In genomic region chr9:21169157-21169556, GRCm38 (mm10) we compare ENCODE assay signal across 1 mouse cellular context.
TF ChIP-seq lines count a peak whose summit lies in the region.

No protein-coding gene starts in this region.

TF ChIP-seq in MEL, 35 proteins besides CTCF, POLR2A, EP300 and RAD21:
- TF ChIP-seq GATA1 (IDR thresholded peaks at IDR 0.05; ENCODE audit: low read depth, low read length): no peak
- TF ChIP-seq CHD2 (IDR thresholded peaks at IDR 0.05; ENCODE audit: low read length): no peak
- TF ChIP-seq ZKSCAN1 (IDR thresholded peaks at IDR 0.05; ENCODE audit: low read depth, low read length): no peak
- TF ChIP-seq MAX (IDR thresholded peaks at IDR 0.05; ENCODE audit: low read length): no peak
- no peak for TF ChIP-seq ZC3H11A (IDR thresholded peaks at IDR 0.05; ENCODE audit: low read depth, low read length)
